Mouse (Mus musculus): ENCODE results near the gene AC192777.2.
"Not testable (repeated sequence)": the region's sequence is repeated elsewhere in the genome, so short reads cannot be mapped to it uniquely, and the experiment has no call there.

Gene AC192777.2

DNA sequence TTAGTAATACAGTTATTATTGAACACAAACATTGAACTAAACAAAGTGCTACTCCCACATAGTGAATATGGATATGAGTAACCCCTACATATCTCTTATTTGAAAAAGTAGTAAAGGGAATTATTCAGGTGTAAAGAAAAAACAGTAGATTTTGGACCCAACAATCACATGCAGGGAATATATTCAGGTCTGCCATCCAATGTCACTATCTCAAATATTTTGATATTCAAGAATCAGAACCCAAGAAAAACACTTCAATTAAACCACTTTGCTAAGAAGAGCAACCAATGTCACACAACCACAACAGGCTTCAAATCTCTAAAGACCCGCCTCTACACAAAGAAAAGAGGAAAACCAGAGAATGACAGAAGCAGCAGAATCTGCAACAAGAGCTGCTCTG, at the start of gene AC192777.2:
AC192777.2 (plus strand) TSS at position 301 of the 400 bp plus-strand sequence.
- DNase-seq (ENCODE audit: low spot score): not testable (repeated sequence)

DNA sequence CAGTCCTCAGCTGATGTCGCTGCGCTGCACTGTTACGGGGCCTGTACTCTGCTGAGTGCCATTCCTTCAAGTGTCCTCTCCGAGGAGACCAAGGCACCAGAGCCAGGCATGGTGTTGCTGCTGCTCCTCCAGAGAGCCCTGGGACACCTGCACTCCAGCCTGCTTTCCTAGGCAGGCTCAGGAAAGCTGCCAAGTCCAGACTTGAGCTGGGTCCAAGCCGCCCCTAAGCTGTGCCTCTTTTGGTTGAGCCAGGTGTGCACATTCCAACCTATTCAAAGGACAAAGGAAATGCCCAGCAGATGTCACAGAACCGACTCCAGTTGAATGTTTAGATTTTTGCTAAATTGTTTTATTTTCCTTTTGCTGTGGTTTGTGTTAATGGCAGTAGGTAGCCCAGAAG, 20.9 kb downstream of the AC192777.2 start:
- DNase-seq (ENCODE audit: low spot score): not testable (repeated sequence)

DNA sequence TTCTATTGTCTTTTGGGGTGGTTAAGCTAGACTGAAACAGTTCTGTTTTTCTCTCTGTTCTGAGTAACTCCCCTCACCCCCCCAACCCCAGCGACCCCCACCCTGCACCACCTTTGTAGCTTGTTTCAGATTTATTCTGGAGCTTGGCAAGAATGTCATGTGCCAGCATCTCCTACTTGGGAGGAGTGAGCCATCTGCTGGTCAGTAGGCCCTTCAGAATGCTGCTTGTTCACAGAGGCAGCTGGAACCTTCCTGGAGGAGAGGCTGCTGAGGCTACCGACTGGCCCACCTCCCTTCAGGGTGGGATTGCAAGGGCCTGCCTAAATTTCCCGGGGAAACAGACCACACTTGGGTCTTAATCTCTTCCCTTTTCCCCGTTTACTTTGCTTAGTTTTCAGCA, 21.6 kb downstream of the AC192777.2 start:
- DNase-seq (ENCODE audit: low spot score): not testable (repeated sequence)

Data from T-cell, adult 2 months (primary cell).